Mouse (Mus musculus): ENCODE measurements at regions not wholly inside any gene's neighbourhood (a gene's known extent, or its start where the extent isn't known, plus 50 kb on each side); places are given as distances from the start of the nearest gene placed in this dataset.
"Not testable (repeated sequence)": the region's sequence is repeated elsewhere in the genome, so short reads cannot be mapped to it uniquely, and the experiment has no call there.

DNA sequence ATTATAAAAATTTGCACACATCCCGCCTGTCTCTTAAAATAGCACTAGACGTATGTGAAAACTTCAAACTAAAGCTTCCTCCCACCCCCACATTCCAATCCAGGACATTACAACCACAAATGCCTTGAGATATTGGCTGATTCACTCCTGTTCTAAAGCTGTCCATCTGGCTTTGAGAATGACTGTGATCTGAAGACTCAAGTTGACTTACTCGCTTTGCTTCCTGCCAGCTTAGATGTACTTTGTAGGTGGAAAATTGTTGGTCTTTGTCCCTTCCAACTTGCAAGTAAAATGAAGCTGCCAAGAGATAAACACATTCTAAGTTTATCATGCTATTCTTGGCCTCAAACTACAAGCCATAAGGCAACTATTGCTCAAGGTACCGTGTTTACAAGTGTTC is 779.7 kb downstream of the Cetn3 start:
- intact Hi-C loops (cut with DNase I): no loop called here
- peak in 1 of 2 experiments; percentile 19 for DNase-seq (ENCODE audit: low spot score in 2 of 2)

- no peak for DNase-seq (ENCODE audit: low spot score in 2 of 2)
- intact Hi-C loops (cut with DNase I): no loop called here
Observed at GRCm38 (mm10) chr13:82570925-82571324, 788.0 kb downstream of the Cetn3 start.

DNA sequence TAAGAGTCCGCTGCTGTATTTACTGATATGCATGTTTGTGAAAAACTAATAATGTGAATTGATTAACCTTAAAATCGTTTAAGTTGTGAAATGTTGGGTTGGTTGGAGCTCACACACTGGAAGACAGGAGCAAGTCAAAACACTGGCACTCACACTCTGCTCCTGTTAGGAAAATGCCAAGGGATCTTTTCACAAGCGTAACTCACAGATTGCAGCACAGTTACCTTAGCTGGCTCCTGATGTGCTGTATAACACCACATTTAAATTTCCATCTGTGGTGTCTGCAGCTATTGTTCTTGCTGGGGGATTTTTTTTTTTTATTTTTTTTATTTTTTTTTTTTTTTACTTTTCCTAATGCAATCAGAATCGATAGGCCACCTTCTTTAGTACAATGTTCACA is 795.1 kb downstream of the Cetn3 start:
- DNase-seq (ENCODE audit: low spot score in 2 of 2): no peak
- intact Hi-C loops (cut with DNase I): no loop called here

- intact Hi-C loops (cut with DNase I): no loop called here
- no peak for DNase-seq (ENCODE audit: low spot score in 2 of 2)
Observed at GRCm38 (mm10) chr13:82586335-82586734, 803.5 kb downstream of the Cetn3 start.

DNA sequence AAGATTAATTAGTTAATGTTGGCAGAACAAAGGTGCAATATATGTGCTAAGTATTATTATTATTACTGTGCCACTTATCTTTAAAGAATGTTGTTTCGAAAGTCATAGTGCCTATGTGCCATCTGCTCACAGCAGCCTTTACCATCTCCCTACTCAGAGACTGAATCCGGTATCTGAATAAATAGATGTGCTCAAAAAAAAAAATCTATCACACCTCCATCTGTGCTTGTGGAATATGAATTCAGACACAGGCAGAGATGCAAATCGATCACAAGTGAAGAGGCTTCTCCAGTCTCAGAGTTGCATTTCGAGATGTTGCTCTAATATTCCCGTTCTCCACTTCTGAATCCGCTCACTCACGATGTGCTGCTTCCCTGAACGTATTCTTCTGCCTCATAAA is 811.0 kb downstream of the Cetn3 start:
- peak; percentile 20 to 23 for DNase-seq (ENCODE audit: low spot score in 2 of 2)

DNA sequence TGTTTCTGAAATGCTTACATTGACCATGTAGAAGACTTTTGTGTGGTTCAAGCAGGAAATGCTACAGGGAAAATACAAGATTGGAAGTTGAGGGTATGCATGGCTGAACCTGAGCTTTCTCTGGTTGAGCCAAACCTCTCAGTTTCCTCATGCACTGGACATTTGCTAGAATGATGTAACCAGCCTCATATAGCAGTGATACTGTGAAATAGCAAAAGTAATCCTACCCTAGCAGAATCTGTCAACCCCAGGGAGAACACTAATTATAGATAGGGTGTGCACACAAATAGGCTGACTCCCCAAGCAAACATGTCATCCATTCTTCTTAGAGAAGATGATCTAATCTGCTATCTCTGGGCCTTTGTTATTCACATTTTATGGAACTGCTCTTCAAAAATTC is 812.7 kb downstream of the Cetn3 start:
- DNase-seq (ENCODE audit: low spot score in 2 of 2): no peak
- intact Hi-C loops (cut with DNase I): no loop called here

More for the DNA sequence above, 811.0 kb downstream of the Cetn3 start:
- intact Hi-C loops (cut with DNase I): no loop called here

DNA sequence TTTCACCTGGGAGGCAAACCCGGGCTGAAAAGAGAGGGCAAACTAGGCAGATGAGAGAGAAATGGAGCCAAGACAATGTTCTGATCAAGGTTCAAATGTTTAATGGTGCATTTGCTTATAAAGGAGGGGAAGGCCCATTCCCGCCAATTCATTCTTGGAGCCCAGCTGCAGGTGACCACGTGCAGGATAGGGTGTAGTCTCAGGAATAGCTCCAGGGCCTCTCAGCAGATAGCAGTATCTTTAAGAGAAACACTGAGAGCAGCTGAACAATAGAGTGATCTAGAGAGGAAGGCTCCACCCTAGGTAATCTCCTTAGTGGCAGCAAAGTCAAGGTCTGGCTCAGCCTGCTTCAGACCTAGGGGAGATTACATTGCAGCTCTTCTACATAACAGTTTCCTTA is 823.0 kb downstream of the Cetn3 start:
- DNase-seq (ENCODE audit: low spot score in 2 of 2); intact Hi-C loops (cut with DNase I): not testable (repeated sequence)

DNA sequence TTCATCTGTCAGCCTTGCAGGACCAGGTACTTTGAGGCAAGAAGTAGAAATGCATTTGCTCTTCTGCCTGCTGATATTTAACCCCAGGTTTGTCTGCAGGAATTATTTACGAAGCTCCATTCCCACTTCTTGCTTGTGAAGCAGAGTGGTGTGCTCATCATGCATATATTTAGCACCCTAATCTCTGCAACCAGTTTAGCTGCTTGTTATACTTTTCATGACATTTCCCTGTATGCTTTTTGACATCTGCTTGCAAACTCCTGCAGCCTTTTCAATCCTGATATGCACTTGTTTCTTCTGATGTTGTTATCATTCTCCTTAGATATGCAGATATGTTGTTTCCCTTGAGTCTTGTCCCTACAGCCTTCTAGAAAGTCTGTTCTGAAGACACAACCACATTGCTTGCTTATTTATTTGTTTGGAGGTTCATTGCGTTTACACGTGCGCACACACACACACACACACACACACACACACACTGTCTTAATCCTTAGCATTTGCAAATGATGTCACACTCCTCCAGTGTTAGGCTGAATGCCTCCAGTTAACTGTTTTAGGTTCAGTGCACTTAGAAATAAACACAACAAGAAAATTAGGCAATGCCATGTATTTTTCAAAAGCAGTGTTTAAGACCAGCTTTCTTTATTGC is 836.3 kb downstream of the Cetn3 start:
- DNase-seq (ENCODE audit: low spot score in 2 of 2): peak in 1 of 2 experiments; percentile 21
- intact Hi-C loops (cut with DNase I): no loop called here

DNA sequence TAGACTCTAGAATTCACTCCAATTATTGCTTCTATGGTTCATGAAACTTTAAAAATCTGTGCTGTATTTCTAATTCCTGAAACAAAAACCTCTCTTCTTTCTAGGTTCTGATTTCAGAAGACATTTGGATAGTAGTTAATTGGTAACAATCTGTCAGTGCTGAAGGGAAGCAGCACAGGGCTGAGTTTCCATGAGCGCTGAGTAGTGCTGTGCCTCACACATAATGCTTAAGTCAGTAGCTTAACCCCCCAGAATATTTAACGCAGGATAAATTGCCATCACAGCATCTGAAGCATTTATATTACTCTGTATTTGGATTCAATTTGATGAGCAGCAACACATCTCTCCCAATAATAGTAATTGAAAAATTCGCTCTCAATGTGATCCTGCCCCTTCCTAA is 837.2 kb downstream of the Cetn3 start:
- no peak for DNase-seq (ENCODE audit: low spot score in 2 of 2)
- intact Hi-C loops (cut with DNase I): no loop called here

DNA sequence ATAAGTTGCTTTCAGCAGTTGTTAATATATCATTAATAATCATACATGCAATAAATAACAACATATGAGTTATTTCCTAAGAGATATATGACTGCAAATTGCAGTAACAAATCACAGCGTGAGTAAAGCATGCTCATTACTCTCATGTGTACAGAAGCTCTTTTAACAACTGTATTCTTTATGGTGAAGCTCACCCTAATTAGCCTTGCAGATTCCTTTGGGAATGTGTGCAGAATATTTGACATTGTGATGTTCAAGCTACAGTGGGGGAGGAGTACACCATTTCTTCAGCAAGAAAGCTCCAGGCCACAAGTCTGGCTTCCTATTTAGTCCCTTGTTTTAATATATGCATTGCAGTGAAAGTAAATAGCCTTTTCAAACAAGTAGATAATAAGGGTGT is 837.9 kb downstream of the Cetn3 start:
- no peak for DNase-seq (ENCODE audit: low spot score in 2 of 2)
- intact Hi-C loops (cut with DNase I): no loop called here

DNA sequence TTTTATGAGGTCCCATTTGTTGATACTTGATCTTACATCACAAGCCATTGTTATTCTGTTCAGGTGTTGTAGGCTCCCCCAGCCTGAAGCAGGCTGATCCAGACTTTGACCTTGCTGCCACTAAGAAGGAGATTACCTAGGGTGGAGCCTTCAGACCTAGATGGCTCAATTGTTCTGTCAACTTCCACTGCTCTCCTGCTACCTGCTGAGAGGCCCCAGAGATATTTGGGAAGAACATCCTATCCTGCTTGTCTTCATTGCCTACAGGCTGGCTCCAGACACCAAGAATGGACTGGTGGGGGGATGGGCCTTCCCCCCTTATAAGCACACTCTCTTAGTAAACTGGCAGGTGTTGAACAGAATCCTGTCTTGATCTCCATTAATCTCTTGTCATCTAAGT is 845.9 kb downstream of the Cetn3 start:
- DNase-seq (ENCODE audit: low spot score in 2 of 2); intact Hi-C loops (cut with DNase I): not testable (repeated sequence)

All from left cerebral cortex, postnatal 14 days (tissue).